Mouse (Mus musculus): ENCODE data around the gene Ryr2.

DNA sequence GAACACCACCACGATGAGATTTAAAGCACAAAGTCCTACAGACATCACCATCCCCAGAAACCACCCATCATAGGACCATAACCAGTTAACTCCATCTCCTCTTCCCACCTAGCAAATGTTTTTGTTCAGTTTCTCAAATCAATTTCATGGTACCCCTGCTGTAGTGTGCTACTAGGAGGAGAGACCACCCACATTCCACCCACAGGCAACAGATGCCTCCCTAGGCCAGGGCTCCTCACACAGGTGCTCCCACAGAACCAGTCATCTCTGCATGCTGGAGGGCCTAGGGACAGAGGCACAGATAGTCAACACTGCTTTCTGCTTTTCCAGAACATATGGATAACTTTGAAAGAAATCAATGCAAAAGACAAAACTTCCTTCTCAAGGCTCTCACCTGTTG, 50.8 kb downstream of the Ryr2 start:
- TF ChIP-seq POLR2A (IDR thresholded peaks at IDR 0.05; ENCODE audit: extremely low read depth, insufficient read depth, low read length) (no peak), CTCF (IDR thresholded peaks at IDR 0.05; ENCODE audit: low read depth, low read length) (no peak)
